Mouse (Mus musculus) ovary, postnatal 10 days (tissue): ENCODE measurements around the gene Chst5.
"Not testable (repeated sequence)": the region's sequence is repeated elsewhere in the genome, so short reads cannot be mapped to it uniquely, and the experiment has no call there.

Experiments used
- DNase-seq: peaks from one replicate; pipeline ENCODE4 v3.0.0; 2022; ENCODE audit warnings: low spot score

The Chst5 gene

GRCm38 (mm10) chr8:111875758-111876157, 34.5 kb downstream of the Chst5 start:
- no peak for DNase-seq

GRCm38 (mm10) chr8:111871278-111871677, 39.0 kb downstream of the Chst5 start:
- no peak for DNase-seq

GRCm38 (mm10) chr8:111870379-111870778, 39.9 kb downstream of the Chst5 start:
- DNase-seq, result no peak

GRCm38 (mm10) chr8:111868664-111869063, 41.6 kb downstream of the Chst5 start:
- DNase-seq, result no peak

DNA sequence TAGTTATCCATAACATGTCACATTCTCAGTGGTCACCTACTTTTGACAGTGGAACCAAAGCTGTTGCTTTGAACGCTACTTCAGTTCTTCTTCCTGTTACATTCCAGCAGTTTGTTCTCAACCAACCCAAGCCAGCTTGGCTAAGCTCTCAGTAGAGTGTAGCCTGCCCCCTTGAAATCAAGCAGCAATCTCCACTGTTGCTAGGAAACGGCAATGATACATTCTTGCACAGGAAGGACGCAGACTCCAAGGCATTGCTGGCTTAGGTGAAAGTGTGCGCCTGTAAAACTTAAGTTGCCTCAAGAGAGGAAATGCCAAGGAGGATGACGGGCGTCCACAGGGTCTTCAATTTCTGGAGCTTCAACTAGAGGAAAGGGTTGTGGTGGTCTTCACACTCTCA, 44.4 kb downstream of the Chst5 start:
- DNase-seq, result no peak

DNA sequence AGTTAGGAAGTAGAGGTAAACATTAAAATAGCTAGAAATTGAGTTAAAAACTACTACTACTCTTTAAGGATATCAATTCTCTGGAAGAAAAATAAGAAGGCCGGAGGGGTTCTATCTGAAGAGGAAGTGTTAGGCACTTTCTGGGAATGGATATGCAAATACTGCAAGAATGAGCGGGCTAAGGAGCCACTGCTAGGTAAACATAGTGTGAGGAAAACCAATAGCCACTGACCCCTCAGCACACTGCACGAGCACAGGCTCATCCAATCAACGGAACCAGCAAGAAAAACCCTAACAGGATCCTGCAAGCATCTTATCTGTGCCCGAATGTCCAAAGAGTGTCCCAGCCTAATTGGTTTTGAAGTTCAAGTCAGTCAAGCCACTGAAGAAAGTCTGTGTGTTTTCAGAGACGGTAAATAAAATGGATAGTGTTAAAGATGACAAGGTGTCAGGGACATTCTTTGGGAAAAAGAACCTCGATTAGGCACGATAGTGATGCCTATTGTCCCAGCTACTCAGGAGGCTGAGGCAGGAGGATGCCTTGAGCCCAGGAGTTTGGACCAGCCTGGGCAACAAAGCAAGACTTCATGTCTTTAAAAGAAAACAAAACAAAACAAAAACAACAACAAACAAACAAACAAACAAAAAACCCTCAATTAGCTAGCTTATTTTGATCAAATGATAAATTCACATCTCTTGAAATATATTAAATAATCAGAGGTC, 45.0 kb downstream of the Chst5 start:
- no peak for DNase-seq

GRCm38 (mm10) chr8:111864648-111865047, 45.6 kb downstream of the Chst5 start:
- no peak for DNase-seq

DNA sequence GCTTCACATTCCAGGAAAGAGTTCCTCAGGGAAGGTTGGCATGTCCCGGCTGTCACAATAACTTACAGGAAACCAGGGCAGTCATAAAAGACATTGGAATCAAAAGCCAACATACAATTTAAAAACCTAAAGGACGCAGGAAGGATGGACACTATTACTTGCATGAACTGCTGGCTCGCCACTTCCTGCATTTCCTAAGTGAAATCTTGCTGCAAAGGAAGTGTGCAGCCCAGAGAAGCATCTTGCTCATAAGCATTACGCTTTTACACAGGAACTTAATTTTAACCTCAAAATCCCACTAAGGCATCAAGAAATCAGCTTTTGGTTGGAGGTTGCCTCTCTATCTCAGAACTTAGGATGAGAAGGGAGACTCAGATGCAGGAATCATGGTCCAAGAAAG, 47.0 kb downstream of the Chst5 start:
- DNase-seq, result no peak

- DNase-seq, result no peak
Observed at GRCm38 (mm10) chr8:111855977-111856376, 54.3 kb downstream of the Chst5 start.

DNA sequence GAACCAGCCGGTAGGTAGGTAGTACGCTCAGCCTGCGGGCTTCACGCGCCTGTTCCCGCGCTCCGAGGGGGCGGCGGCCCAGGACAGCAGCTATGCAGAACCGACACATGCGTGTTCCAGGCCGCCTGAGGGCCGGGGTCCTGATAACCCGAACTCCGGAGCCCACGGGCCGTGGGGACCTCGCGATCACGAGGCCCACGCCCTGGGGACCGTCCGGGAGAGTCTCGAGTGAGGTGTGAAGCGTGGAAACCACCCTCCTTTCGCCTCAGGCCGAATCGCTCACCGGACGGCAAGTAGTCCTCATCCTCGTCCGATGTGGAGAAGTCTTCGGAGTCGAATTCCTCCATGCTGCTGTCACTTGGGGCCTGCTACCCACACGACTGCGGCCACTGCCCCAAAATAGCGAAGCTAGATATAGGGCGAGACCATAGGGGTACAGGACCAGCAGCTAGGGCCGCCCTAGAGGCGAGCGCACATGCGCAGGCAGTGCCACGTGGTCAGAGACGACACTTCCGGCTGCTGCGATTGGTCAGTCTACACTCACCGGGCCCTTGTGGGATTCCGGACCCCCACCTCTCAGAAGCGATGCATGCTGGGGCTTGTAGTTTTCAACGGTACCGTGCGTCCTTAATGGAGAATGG, 56.3 kb downstream of the Chst5 start, which contains the start of gene Cfdp1:
Gene Cfdp1, minus strand, starts transcription at position 431 of the 641 bp plus-strand sequence.
- DNase-seq, result peak; percentile 82

- DNase-seq, result not testable (repeated sequence)
Observed at GRCm38 (mm10) chr8:111853219-111853618, 57.0 kb downstream of the Chst5 start.

- DNase-seq, result no peak
Observed at GRCm38 (mm10) chr8:111846746-111847145, 63.5 kb downstream of the Chst5 start.
